Mouse (Mus musculus): ENCODE measurements around the gene 1700030K09Rik.

1700030K09Rik gene

DNA sequence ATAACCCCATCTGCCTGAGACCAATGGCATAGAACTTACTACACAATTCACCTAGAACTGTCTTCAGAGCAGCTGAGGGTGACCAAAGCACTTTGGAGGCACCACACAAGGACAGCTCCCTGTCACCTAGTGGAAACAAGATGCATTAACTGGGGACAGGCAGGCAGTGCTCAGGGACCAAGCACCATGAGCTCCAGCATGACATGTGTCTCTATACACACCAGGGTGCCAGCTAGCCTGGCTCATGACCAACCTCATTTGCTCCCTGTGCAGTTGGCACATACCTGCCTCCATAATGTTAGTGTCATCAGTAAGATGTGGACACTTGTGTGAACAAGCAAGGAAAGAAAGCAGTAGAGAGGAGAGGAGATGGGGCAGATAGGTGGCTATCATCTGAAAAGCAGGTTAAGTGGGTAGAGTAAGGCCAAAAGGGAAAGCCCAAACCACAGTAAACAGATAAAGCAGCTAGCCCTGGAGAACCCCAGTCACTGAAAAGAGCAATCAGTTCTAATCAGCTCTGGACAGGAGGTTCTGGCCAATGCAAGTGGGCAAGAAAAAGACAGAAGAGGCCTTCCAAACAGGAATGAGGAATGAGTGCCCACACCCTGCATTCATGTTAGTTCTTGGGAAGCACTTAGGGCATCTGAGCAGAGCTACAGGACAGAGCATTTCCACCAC lies 61.1 kb downstream of the 1700030K09Rik start:
- no peak for DNase-seq (ENCODE audit: low read depth)

DNA sequence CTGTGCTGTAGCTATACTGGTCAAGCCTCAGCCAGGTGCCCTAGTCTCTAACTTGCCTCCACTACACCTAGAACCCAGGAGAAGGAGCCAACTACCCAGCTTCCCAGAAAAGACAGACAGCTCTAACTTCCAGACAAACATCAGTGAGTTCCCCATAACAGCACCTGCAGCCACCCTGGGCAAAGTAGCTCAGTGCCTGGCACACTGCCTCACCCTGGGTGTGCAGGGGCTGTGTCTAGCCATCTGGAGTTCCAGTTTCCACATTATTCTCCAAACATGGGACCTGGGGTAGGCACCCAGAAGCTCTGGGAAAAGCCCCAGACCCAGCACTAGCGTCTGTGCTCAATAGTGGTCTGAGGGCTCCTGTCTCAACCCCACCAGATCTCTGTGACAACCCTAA lies 63.8 kb downstream of the 1700030K09Rik start:
- no peak for DNase-seq (ENCODE audit: low read depth)
